Mouse (Mus musculus): ENCODE results near the gene Dnmt3l.
"Not testable (repeated sequence)": the region's sequence is repeated elsewhere in the genome, so short reads cannot be mapped to it uniquely, and the experiment has no call there.

Dnmt3l gene

DNA sequence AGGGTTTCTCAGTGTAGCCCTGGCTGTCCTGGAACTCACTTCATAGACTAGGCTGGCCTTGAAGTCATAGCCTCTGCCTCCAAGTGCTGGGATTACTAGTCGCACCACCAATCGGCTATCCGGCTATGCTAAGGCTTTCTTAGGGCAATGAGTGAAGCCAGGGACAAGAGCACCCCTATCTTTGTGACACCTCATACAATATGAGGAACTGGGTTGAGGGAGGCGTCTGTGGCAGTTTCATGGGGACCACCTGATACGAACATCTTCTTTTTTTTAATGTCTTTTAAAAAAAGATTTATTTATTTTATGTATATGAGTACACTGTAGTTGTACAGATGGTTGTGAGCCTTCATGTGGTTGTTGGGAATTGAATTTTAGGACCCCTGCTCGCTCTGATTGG lies 44.0 kb downstream of the Dnmt3l start:
- no peak for DNase-seq (ENCODE audit: low spot score)

DNA sequence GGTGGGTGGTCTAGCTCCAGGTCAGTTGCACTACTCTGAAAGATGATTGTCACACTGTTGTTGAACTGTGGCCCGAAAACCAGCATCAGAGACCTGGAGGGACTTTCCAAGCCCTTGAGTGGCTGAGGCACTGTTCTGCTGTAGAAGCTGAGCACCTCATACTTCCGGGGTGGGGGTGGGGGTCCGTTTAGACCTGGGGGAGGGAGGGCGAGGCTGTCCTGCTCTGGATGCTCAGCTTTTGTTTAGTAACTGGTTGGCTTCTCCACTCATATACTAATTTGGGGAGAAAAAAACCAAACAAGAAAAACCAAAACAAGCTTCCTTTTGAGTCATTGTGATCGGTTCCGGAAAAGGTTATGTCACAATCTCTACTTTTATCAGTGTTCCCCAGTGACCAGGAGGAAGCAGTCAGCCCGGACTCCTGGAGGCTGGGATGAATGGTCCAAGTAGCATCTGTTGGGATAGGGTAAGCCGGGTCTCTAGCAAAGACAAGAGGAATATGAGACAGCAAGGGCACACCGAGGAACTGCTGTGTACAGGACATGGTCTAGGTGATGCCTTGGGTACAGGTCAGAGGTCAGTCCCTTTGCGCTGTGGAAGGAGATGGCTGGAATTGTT lies 44.8 kb downstream of the Dnmt3l start:
- no peak for DNase-seq (ENCODE audit: low spot score)

DNA sequence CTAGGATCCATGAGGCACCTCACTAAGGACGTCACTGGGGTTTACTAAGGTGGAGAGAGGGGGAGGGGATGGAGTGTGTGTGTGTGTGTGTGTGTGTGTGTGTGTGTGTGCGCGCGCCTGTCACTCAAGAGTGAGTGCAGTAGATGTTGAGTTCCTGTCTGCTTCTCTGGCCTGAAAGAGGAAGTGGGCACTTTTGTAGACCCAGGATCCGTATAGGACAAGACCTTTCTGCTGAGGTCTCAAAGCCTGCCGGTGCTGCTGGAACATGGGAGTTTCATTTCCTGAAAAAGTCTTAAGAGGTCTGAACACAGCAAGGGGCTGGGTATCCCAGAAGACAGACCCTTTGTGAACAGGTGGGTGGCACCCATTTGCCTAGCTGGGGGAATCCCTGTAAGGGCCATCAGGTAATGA lies 45.4 kb downstream of the Dnmt3l start:
- DNase-seq (ENCODE audit: low spot score): no peak

DNA sequence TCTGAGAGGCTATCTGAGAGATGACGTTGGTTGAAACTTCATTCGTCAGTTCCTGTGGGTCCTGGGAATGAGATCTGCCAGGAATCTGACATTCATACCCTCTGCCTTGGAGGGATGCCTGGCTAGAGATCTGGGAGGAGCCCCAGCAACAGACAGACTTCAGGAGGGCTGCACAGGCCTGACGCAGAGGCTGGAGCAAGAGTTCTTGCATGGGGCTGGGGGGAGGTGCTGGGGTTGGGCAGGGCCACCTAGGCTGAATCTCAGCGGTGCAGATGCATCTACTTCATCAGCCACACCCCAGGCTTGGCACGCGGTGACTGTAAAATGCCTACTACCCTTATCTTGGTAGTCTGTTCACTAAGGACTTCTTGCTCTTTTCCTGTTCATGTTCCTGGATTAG lies 48.5 kb downstream of the Dnmt3l start:
- DNase-seq (ENCODE audit: low spot score): no peak

DNA sequence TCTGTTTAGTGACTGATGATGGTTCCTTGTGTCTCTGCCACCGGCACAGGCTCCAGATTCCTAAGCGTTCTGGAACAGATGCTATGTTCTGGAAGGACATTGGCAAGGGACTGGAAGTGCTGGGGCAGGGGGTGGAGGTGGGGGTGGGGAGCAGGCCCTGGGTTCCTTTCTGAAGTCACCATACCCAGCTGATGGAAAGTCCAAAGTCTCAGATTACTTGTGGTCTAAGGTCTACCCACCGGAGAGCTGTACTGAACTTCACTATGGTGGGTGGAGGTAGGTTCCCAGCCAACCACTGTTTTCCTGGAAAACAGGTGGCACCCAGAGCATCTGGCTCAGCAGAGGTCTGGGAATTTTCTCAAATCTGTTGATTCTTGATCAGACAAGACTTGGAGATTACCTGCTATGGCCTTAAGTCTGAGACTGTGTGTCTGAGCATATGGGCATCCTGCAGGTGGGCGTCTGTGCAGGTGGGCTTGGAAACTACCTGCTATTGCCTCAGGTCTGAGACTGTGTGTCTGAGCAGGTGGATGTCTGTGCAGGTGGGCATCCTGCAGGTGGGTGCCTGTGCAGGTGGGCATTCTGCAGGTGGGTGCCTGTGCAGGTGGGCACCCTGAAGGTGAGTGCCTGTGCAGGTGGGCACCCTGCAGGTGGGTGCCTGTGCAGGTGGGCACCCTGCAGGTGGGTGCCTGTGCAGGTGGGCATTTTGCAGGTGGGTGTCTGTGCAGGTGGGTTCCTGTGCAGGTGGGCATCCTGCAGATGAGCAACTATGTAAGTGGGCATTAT lies 49.2 kb downstream of the Dnmt3l start:
- no peak for DNase-seq (ENCODE audit: low spot score)

DNA sequence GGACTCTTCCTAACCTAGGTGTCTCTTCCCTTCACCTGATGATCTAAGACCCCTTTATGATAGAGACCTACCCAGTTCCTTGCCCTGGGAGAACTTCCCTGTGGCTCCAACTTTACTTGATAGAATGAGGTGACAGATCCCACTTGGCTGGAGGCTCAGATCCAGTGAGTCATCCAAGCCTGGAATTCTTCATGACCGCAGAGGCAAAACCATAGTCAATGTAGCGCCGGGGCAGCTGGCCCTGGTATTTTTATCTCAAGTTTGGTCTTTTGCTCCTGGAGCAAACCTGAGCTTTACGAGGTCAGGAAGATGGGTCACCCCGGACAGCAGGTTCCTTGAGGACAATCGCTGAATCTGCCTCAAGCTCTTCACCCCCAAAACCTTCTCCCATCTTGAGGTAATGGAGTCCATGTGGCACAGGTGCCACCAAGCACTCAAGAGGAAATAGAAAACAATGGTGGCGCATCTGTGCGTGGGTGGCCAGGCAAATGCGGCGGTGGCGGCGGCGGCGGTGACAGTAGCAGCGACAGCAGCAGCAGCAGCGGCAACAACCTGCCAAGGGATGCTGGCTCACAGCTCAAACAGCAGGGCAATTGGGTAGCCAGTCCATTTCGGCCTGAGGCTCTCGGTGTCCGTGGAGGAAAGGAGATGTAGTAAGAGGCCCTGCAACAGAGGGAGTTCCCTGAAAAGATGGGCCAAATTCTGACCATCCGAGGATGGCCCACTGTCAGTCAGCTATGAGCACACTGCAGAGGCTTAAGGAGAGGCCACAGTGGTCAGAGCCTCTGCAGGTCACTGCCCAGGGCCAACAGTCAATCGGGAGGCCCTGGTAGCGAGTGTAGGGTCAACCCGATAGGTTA lies 50.3 kb downstream of the Dnmt3l start:
- no peak for DNase-seq (ENCODE audit: low spot score)

DNA sequence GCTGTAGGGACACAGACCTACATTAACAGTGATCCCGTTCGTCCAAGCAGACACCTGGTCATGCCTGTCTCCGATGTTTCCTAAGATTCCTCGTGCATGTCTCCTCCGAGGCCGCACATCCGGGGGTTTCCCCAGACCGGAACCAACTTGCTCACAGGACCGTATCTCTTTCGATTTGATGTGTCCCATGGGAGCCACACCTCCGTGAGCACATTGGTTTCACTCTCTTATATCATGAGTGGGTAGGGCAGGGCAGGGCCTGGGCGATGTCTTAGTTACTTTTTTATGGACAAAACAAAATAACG lies 50.9 kb downstream of the Dnmt3l start:
- no peak for DNase-seq (ENCODE audit: low spot score)

DNA sequence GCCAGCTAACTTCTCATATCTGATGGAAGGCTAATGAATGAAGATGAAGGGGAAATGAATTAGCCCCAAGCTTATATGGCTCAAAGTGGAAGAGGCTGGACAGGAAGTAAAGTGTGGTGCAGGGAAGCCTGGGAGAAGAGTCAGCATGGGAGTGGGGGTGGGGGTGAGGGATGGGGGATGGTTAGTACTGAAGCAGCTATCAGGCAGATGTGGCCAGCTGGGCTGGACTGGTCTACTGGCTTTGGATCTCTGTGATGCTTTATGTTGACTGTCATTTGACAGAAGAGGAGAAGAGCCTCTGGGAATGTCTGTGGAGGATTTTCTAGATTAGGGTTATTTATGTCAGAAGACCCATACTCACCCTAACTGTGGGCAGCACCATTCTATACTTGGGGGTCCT lies 53.5 kb downstream of the Dnmt3l start:
- no peak for DNase-seq (ENCODE audit: low spot score)

DNA sequence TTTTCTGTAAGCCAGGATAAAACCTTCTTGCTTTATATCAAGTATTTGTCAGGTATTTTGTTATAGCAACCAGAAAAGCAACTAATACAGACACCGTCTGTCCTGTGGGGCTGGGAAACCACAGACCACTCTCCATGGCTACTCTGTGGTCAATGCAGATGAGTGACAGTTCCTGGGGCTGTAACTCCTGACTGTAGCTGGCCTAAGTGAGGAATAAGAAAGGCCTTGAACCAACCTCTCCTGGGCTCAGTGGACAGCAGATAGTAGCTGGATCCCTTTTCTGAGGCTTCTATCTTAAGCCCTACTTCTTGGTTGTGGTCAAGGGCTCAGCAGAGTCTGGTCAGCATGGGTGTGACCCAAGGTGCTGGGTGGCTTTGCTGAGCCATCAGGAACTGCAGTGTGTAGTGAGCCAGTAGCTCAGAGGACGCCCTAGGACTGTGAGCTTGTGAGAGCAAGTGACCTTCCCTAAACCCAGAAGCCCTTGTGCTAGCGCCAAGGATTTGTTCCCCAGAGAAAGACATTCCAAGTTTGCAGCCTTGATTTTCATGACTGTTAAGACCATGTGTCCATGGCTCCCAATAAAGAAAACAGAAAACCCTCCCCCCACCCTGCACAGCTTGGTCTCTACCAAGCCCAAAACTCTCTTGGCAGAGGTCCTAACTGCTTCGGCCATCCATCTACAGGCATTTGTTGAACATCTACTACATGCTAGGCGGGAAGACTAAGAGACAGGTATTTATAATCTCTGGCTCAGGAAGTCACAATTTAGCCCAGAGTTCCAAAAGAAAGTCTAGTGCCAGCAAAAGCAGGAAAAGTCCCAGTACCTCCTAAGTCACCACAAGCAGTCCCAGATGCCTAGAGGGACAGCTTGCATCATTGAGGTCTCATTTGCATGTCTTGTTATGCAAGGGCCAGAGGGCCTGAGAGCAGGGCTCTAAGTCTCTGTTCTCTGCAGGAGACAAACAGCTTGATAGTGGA lies 54.5 kb downstream of the Dnmt3l start:
- no peak for DNase-seq (ENCODE audit: low spot score)

DNA sequence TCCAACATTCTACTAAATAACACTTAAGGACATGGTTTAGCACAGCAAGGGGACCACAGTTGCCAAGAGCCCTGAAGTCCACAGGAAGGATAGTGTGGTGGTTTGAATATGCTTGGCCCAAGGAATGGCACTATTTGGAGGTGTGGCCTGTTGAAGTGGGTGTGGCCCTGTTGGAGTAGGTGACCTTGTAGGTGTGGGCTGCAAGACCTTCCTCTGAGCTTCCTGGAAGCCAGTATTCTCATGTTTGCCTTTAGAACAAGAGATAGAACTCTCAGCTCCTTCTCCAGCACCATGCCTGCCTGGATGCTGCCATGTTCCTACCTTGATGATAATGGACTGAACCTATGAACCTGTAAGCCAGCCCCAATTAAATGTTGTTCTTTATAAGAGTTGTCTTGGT lies 58.1 kb downstream of the Dnmt3l start:
- DNase-seq (ENCODE audit: low spot score): not testable (repeated sequence)

DNA sequence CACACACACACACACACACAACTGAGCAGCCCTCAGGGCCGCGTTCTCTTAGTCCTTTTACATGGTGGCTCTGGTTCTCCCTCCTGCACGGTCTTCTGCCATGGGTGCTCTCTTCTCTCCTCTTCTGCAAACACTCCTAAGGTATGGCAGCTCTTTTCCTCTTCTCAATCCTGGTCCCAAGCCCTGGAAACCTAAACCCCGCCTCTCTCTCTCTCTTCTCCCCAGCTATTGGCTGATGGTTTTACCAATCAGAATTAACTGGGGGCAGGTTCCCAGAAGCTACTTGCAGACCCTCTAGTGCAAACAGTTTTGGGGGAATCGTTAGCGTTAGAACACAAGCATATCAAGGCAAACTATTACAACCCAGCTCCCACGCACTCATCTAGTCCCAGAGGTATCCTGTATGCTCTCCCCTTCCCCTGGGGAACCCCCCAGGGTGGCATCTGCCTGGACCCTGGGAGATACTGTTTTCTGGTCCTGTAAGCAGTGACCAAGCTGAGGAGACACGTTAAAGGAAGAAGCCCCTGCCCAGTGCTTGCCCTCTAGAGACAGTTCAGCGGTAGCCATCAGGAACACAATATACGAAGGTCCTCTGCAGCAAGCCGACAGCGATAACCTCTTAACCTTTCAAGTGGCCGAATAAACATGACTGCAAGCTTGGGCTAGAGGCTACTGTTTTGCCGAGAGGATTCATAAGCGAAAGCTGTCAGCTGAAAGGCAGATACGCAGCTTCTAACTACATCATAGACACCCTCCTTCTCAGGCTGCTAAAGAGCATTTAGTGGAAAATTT lies 59.4 kb downstream of the Dnmt3l start:
- peak; percentile 86 for DNase-seq (ENCODE audit: low spot score)

DNA sequence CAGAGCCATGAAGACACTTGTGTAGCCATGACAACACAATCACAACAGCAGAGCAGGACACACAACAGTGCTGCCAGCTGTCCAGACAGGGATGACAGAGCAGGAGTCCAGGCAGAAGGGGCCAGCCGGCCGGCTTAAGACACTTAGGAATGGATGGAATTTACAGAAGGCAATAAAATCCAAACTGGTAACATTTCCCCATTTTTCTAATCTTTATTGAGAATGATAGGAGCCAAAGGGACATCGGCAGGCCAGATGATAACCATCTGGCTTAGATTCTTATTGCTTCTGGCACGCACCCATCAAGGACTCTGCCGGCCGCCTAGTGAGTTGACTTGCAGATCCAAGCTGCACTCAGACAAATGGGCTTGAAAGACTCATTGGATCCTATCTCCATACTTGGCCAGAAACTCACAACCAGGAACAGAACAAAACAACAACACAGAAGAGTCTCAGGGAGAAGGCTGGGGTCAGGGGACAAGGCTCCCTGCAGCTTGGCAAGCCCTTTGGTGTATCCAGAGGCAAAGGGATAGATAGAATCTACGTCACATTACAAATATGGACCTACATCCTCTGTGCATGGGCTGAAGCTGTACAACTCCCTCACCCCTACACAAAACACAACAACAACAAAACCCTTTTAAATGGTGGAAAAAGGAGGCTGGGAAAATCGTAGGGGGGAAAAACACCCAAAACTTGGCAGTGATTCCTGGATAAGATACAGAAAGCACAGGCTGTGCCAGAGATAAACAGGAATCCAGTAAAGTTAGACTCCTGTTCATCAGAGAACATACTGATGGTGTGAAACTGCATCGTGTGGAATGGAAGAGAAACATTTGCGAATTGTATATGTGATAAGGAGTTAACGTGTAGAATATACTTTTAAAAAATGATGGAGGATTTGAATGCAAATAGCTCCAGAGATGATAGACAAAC lies 63.1 kb downstream of the Dnmt3l start:
- DNase-seq (ENCODE audit: low spot score): no peak

DNA sequence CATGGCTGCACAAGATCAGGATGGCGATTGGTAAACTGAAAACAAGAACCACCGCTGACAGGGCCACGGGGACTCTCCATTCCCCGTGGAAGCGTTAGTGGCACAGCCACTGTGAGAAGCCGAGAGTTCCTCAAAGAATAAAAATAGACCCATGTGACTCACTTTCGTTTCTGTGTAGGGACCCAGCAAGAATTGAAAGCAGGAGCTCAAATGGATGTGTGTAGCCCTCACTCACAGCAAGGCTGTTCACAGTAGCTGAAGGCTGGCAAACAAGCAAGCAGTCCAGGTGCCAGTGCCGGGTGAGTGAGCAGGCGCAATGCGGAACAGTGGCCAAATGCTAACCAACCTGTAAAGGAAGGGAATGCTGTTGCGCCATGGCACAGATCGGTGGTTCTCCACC lies 63.8 kb downstream of the Dnmt3l start:
- DNase-seq (ENCODE audit: low spot score): no peak

Data from yolk sac, embryonic 10.5 days (tissue).